Mouse (Mus musculus): ENCODE data around the gene Hpcal1. TPM values are rescaled to one million over a fixed set of nuclear protein-coding genes. Genes with fewer than 3 reads are reported as not detected.
A peak's percentile ranks its signal among the peaks of the same experiment; 100 is the strongest.
"Not testable (repeated sequence)": the region's sequence is repeated elsewhere in the genome, so short reads cannot be mapped to it uniquely, and the experiment has no call there.

Gene Hpcal1
- total RNA-seq, 2 experiments from 2014 or later = 17.1 to 19.1 TPM

- DNase-seq = no peak
These were observed 98.8 kb downstream of the Hpcal1 start for GRCm38 (mm10) chr12:17789486-17789885.

- DNase-seq = no peak
These were observed 100.5 kb downstream of the Hpcal1 start for GRCm38 (mm10) chr12:17791111-17791510.

- no peak for DNase-seq
These were observed 102.1 kb downstream of the Hpcal1 start for GRCm38 (mm10) chr12:17792756-17793155.

GRCm38 (mm10) chr12:17795660-17796278 lies 105.1 kb downstream of the Hpcal1 start:
- DNase-seq = peak; percentile 61 to 78

GRCm38 (mm10) chr12:17798261-17798660 lies 107.6 kb downstream of the Hpcal1 start:
- DNase-seq = not testable (repeated sequence)

- DNase-seq = peak; percentile 38 to 77
These were observed 117.9 kb downstream of the Hpcal1 start for GRCm38 (mm10) chr12:17808542-17808941.

- not testable (repeated sequence) for DNase-seq
These were observed 144.6 kb downstream of the Hpcal1 start for GRCm38 (mm10) chr12:17835279-17835678.

Other genes starting within 250 kb of the Hpcal1 start
- gene Odc1, start 146.1 kb upstream of the Hpcal1 start, total RNA-seq (2021) = 100 to 1,000 TPM; 319 to 466 TPM

All from adrenal gland, postnatal 36 days (tissue).